In the genomic region with DNA sequence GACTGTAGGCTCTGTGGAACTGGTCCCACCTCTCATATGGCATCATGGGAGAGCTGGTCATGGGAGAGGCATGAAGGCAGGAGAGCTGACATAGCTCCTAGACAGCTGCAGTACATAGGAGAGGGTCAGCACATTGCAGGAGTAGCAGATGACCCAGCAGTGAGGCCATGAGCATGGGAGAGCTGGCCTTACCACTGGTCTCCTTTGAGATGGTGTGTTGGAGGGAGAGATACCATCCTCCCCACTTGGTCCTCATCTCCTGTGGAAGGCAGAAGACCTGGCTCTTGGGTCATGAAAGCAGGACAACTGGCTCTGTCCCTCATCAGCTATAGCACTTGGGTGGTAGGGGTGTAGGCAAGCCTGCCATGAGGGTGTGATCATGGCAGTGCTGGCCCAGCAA, we compare ENCODE assay signal across 37 mouse cellular contexts. TPM values are rescaled to one million over a fixed set of nuclear protein-coding genes. Genes with fewer than 3 reads are reported as not detected.
"Had no signal": no experiment of that assay in that cellular context is flagged by ENCODE, and none has a peak within 500 bp of the region (broad histone marks: within the 10 kb centered on the region; RNA-seq: fewer than 3 reads in every experiment).

No protein-coding gene starts in this region.

- ATAC-seq: hindbrain, embryonic 16.5 days; inflammation-experienced regulatory T-cells, adult 6 months; intestine, embryonic 15.5 days; intestine, postnatal 0 days had no signal

- H3K27ac ChIP-seq: gastrocnemius, adult 2 months; heart, embryonic 15.5 days; hindbrain, embryonic 10.5 days; hindbrain, embryonic 12.5 days; hindbrain, embryonic 14.5 days; intestine, embryonic 15.5 days; layer of hippocampus, adult 2 months; left cerebral cortex, adult 2 months; liver, embryonic 13.5 days had no signal

- H3K9me3 ChIP-seq: heart, embryonic 12.5 days; heart, embryonic 15.5 days; hindbrain, embryonic 10.5 days; hindbrain, embryonic 12.5 days; intestine, embryonic 15.5 days; liver, embryonic 13.5 days had no signal

- H3K27me3 ChIP-seq: heart, embryonic 12.5 days; heart, embryonic 15.5 days; hindbrain, embryonic 12.5 days; intestine, embryonic 15.5 days; liver, embryonic 13.5 days had no signal

- H3K4me2 ChIP-seq: heart, embryonic 12.5 days; heart, embryonic 15.5 days; hindbrain, embryonic 12.5 days; hindbrain, embryonic 14.5 days; intestine, embryonic 15.5 days; liver, embryonic 11.5 days; liver, embryonic 13.5 days had no signal

- H3K9ac ChIP-seq: heart, embryonic 12.5 days; heart, embryonic 15.5 days; hindbrain, embryonic 12.5 days; hindbrain, embryonic 14.5 days; intestine, embryonic 15.5 days; liver, embryonic 13.5 days had no signal

- H3K4me1 ChIP-seq: heart, embryonic 12.5 days; heart, embryonic 15.5 days; hindbrain, embryonic 10.5 days; hindbrain, embryonic 12.5 days; intestine, embryonic 15.5 days; liver, embryonic 13.5 days had no signal

- DNase-seq: gastrocnemius, adult 2 months; gastrocnemius, postnatal 10 days; gastrocnemius, postnatal 25 days; heart, postnatal 14 days; heart, postnatal 4 days; kidney, adult 18-20 months; kidney, adult 8-10 months; kidney, postnatal 10 days; kidney, postnatal 25 days; kidney, postnatal 4 days; liver; liver, embryonic 13.5 days had no signal

- H3K36me3 ChIP-seq: heart, embryonic 12.5 days; heart, embryonic 15.5 days; hindbrain, embryonic 10.5 days; hindbrain, embryonic 12.5 days; intestine, embryonic 15.5 days; liver, embryonic 13.5 days had no signal

- H3K4me3 ChIP-seq: gastrocnemius, adult 2 months; heart, embryonic 12.5 days; heart, embryonic 15.5 days; hindbrain, embryonic 10.5 days; hindbrain, embryonic 12.5 days; intestine, embryonic 15.5 days; layer of hippocampus, adult 2 months; left cerebral cortex, adult 2 months; liver, embryonic 13.5 days had no signal

RNA-seq across cellular contexts. Expression of gene Gm21830, which starts 7.3 kb away (rescaled TPM):
- total RNA-seq: gastrocnemius, adult 2 months; gastrocnemius, postnatal 10 days; gastrocnemius, postnatal 25 days; gastrocnemius, postnatal 4 days; granulocyte monocyte progenitor cell, adult 5-6 weeks; heart, adult 8-10 months; heart, postnatal 14 days; heart, postnatal 4 days; layer of hippocampus, adult 2 months; layer of hippocampus, postnatal 10 days; layer of hippocampus, postnatal 25 days; left cerebral cortex, adult 2 months; left cerebral cortex, postnatal 14 days; left cerebral cortex, postnatal 36 days had no signal
- polyA plus RNA-seq: frontal cortex, adult 2 months; heart, embryonic 12.5 days; heart, embryonic 15.5 days; heart, postnatal 0 days; hindbrain, embryonic 10.5 days; hindbrain, embryonic 12.5 days; hindbrain, embryonic 14.5 days; hindbrain, embryonic 16.5 days; inflammation-experienced regulatory T-cells, adult 6 months; intestine, embryonic 15.5 days; intestine, postnatal 0 days; kidney, embryonic 14.5 days; kidney, embryonic 16.5 days; limb, embryonic 11.5 days; limb, embryonic 14.5 days; liver, embryonic 11.5 days; liver, embryonic 13.5 days had no signal

RNA-seq across cellular contexts. Expression of gene Gm26727, which starts 12.1 kb away (rescaled TPM):
- total RNA-seq: gastrocnemius, adult 2 months; gastrocnemius, postnatal 10 days; gastrocnemius, postnatal 25 days; gastrocnemius, postnatal 4 days; granulocyte monocyte progenitor cell, adult 5-6 weeks; heart, adult 8-10 months; heart, postnatal 14 days; heart, postnatal 4 days; layer of hippocampus, adult 2 months; layer of hippocampus, postnatal 10 days; layer of hippocampus, postnatal 25 days; left cerebral cortex, adult 2 months; left cerebral cortex, postnatal 14 days; left cerebral cortex, postnatal 36 days had no signal
- polyA plus RNA-seq: frontal cortex, adult 2 months; heart, embryonic 12.5 days; heart, embryonic 15.5 days; heart, postnatal 0 days; hindbrain, embryonic 10.5 days; hindbrain, embryonic 12.5 days; hindbrain, embryonic 14.5 days; hindbrain, embryonic 16.5 days; inflammation-experienced regulatory T-cells, adult 6 months; intestine, embryonic 15.5 days; intestine, postnatal 0 days; kidney, embryonic 14.5 days; kidney, embryonic 16.5 days; limb, embryonic 11.5 days; limb, embryonic 14.5 days; liver, embryonic 11.5 days; liver, embryonic 13.5 days had no signal

RNA-seq across cellular contexts. Expression of gene Xirp2, which starts 24.9 kb away (rescaled TPM):
- total RNA-seq: granulocyte monocyte progenitor cell, adult 5-6 weeks; layer of hippocampus, adult 2 months; layer of hippocampus, postnatal 25 days had no signal
- polyA plus RNA-seq: hindbrain, embryonic 10.5 days; hindbrain, embryonic 12.5 days; hindbrain, embryonic 14.5 days; hindbrain, embryonic 16.5 days; inflammation-experienced regulatory T-cells, adult 6 months; intestine, embryonic 15.5 days; intestine, postnatal 0 days; kidney, embryonic 14.5 days; kidney, embryonic 16.5 days; limb, embryonic 11.5 days; liver, embryonic 13.5 days had no signal
